Mouse (Mus musculus) CD4-positive, CD25-positive, alpha-beta regulatory T cell, adult 4 months (primary cell): ENCODE results near the gene Mccc2. TPM values are rescaled to one million over a fixed set of nuclear protein-coding genes. Genes with fewer than 3 reads are reported as not detected.
"Not testable (repeated sequence)": the region's sequence is repeated elsewhere in the genome, so short reads cannot be mapped to it uniquely, and the experiment has no call there.

Source experiments
- ATAC-seq: one replicate; pipeline ENCODE4 v1.8.0; 2017
- polyA plus RNA-seq, 2 experiments: library from polyadenylated mRNA; unstranded; fragments of 100-300 nt; shearing (Covaris generic); gene quantifications; one replicate each; pipeline ENCODE4 v1.2.1; 2017

The Mccc2 gene
- 10 to 100 TPM; 11.5 to 18.2 TPM for polyA plus RNA-seq

DNA sequence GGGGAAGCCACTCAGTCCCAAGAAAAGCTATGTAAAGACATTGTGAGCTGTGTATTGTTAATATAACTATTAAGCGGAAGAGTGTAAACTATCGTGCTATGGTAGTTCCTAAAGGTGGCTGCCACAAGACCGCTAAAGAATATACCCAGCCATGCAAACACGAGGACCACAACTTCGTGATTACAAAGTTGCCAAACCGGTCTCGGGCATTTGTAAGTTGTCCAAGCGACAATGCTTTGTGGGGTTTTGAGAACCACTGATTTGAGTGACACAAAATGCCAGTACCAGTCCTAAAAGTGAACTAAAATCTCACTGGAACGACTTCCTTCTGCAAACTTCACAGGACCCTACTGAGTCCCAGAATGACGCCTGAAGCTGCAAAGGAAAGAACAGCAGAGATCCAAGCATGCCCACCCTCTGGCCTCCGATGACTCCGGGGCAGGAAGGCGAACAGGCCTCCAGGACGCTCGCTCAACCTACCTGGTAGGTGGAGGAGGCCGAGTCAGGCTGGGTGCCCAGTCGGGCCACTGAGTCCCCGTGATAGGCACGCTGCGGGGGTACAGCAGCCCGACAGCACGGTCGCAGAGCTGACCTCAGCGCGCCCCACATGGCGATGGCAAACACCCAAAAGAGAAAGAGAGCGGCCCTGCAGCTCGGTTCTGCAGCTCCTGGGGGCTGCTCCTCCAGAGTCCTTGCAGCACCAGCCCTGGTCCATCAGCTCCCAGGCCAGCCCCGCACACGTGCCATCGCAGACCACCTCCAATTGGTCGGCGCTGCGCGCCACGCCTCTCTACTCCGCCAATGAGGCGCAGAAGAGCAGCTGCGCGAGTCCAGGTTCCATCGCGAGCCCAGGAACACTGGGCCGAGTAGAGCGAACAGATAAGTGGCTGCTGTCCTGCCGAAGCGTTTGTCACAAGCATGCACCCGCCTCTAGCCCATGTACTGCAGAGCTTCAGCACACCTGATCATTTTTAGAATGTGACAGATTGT lies at the start of gene Mccc2:
Gene Mccc2 (minus strand): TSS at position 734 of the 990 bp plus-strand sequence.
- ATAC-seq = peak; percentile 99

DNA sequence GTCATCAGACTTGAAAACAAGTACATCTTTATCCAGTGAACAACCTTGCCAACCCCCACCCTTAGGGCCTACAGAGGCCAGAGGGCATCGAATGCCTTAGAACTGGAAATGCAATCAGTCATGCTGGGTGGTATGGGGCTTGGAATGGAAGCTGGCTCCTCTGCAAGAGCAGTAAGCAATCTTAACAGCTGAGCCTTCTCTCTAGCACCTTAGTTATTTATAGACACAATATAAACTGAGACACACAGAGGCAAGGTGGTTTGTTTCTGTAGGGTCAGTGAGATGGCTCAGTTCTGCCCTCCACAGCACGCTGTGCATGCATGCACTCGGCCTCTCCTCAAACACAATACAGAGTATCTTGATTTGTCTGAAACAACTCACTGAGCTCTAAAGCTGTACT lies 48.5 kb upstream of the Mccc2 start:
- ATAC-seq = no peak

DNA sequence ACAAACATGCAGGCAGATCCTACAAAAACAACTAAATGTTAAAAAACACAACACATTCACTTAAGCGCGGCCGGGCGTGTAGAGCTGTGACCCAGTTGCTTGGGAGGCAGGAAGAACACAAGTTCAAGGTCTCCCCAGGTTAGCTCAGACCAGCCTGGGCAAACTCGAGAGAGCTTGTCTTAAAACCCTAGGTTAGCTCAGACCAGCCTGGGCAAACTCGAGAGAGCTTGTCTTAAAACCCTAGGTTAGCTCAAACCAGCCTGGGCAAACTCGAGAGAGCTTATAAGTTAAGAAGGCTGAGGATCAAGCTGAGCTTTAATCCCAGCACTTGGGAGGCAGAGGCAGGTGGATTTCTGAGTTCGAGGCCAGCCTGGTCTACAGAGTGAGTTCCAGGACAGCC lies 42.3 kb upstream of the Mccc2 start:
- ATAC-seq = not testable (repeated sequence)

DNA sequence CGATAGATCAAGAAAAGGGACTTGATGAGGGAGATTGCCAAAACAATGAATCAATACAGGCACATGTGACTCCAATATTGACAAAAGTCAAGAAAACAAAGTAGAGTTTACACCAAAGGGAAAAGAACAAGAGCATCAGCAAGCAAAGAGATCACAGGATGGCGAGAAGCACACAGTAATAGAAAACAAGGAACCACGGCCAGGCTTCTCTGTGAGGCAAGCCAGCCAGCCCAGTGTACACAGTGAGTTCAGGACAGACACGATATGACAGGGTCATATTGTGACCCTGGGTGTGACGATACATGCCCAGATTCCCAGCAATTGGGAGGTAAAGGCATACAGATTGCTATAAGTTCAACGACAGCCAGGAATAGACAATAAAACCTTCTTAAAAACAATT lies 10.6 kb upstream of the Mccc2 start:
- no peak for ATAC-seq

DNA sequence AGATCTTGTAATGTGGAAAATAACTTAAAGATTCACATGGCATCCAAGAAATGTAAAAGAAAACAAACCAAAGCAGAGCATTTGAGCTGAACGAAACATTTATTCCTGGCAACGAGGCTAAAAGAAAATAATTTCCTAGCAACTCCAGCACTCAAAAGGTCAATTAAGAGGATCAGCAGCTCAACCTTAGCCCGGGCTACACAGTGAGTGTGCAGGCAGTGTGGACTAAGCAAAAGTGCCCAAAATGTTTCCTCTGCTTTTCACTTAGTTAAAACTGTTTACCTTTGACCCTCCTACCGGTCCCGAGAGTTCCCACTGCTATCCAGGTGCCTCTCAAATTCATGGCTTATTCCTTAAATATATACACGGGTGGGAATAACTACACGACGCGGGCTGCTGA lies 1.5 kb upstream of the Mccc2 start:
- no peak for ATAC-seq

DNA sequence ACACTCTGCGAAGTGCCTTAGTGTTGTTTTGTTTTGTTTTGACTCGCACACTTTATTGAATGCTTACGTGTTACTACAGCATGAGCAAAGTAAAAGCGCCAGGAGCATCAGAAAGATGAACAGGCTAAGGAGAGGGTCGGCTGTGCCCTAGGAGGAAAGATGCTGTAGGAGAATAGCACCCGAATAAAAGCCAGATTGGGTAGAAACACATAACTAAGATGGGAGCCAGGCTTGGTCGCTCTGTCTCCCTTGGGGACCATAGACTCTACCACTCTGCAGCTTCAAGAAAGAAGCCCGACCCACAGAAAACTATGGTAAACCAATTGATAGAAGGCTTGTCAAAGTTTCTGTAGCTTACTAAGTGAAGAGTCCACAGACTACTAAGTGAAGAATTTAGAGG lies 498 bp upstream of the Mccc2 start:
- ATAC-seq = peak; percentile 6

DNA sequence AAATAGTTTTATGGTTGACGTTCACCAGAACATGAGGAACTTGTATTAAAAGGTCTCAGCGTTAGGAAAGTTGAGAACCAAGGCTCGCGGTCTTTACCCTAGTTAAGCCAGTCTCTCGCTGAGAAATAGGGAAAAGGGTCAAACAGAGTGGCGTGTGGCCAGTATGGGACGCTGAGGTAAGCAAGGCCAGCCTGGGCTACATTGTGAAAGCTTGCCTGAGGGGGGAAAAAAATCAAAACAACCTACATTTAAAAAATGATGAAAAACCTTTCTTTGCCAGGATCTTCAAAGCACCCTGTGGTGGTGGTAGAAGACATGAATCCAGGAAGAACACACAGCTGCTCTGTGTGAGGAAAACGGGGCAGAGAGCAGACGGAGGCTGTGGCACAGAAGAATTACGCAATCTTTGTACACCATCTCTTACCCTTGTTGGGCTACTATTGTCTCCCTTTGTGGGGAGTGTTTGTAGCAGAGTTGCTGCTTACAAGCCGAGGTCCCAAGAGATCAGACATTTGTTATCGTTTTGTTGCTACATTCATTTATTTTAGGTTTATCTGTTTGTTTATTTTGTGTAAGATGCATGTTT lies 9.4 kb downstream of the Mccc2 start:
- no peak for ATAC-seq

DNA sequence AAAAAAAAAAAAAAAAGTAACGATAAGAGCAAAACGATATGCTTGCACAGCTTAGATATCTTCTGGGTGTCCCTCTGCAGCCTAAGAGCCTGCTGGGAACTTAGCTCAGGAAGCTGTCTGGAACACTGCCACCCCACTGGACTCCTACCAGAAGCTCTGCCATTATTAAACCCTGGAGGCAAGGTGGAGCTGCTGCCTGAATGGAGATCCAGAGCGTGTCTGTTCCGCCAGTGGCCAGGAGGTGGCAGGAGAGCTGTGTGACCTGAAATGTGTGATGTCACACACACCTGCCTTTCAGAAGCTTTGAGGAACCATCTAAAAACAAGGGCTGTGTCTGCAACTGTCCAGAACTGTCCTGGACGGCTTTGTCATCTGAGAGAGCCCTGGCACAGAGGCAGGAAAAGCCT lies 13.6 kb downstream of the Mccc2 start:
- ATAC-seq = peak; percentile 97

DNA sequence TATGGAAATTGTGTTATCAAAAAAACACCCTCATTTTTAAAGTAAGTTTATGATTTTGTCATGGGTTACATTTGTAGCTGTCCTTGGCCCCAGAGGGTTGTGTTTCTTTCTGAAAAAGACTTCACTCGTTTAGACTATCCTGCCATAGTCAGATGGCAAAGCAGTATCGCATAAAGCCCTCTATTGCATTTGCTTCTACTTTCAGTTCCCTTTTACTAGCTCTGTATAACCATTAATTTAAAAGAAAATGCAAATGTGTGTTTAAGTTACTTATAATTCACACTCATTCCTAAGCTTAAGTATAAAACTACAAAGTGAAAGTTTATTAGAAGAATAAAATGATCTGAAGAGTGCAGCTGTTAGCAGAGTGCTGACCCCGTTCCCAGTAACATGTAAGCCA lies 16.4 kb downstream of the Mccc2 start:
- no peak for ATAC-seq

DNA sequence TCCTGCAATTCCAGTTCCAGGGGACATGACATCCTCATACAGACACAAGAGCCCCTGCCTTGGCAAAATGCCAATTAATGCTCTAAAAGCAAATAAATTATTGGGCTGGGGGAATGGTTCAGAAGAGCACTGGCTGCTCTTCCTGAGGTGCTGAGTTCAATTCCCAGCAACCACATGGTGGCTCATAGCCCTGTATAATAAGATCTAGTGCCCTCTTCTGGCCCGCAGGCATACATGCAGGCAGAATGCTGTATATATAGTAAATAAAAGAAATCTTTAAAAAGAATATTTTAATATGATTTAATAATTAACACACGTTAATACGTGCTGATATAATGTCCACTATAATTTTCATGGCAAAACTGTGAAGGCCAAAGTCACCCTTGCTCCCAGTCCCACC lies 17.3 kb downstream of the Mccc2 start:
- no peak for ATAC-seq

DNA sequence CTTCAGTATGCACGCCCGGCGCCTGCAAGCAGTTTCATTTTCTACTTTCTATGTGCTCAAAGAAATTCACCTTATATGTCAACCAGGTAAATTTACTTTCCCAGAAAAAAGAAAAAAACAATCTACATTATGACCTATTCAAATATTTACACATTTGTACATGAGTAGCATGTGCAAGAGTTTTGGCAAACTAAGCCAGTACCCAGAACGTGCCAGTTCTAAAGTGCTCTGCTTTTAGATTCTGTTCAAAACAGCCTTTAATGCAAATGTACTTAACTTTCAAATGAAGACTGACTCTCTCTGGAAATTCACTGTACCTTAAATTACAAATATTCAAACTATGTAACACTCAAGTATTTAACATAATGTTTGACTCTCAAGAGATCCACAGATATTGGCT lies 25.8 kb downstream of the Mccc2 start:
- no peak for ATAC-seq

DNA sequence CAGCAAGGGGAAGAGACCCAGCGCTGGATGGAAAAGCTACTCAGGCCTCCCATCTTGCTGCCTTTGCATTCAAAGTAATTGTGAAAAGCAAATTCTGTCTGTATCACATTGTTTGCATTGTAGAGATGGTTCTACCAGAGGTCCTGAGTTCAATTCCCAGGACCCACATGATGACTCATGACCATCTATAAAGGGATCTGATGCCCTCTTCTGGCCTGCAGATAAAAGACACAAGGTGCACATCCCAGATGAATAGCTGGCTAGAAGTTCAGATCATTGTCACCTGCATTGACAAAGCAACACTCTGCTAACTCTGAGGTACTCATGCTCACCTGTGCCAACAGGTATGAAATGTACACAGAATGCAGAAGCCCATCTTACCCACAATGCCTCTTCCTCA lies 32.1 kb downstream of the Mccc2 start:
- no peak for ATAC-seq

DNA sequence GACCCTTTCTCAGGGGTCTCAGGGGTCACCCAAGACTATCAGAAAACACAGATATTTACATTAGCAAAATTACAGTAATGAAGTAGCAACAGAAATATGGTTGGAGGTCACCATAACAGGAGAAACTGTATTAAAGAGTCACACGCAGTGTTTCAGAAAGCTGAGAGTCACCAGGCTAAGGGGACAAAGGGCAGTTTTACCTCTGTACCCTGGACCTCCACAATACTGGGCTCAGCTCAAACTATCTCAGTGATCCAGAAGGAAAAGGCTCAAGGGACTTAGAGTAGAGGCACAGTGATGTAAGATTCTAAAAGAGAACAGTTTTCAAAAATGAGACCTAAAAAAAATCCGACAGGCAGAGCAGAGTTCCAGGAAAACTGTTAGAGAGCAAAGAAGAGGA lies 36.0 kb downstream of the Mccc2 start:
- no peak for ATAC-seq

DNA sequence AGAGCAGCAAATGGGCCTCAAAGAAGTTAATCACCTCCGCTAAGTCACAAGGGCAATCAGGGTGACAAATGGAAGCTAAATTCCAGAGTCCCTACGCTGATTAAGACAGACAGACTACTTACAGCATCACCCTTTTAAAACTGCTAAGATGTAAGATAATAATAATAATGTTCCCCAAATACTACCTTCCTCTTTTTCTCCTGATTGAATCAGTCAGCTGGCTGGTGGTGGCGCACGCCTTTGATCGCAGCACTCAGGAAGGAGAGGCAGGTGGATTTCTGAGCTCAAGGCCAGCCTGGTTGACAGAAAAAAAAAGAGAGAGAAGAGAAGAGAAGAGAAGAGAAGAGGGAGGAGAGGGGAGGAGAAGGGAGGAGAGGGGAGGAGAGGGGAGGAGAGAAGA lies 45.4 kb downstream of the Mccc2 start:
- no peak for ATAC-seq

DNA sequence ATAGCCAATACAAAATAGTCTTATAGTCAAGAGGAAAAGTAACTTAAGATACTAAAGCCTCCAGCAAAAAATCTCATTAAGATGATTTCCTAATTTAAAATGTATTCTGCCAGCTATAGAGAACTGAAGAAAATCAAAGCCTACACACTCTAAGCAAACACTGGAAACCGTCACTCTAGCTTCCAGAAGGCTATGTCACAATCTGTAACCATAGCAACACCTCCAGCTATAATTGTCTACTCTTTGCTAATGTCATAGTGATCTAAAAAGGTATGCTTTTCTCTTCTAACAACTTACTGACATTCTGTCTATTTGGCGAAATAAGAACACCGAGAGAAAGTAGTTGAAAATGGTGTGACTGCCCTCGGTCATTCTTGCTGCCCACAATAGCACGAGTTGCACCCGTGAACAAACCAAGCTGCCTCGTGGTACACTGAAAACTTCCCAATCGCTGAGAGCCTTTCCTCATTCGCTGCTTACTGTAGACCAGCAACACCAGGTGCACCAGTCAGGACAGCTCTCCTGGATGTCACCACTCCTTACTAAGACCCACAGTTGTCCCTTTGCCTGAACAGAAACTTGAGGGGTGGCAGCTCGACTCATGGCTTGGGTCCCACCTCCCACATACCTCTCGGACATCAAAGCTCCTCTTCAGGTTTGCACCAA lies 48.3 kb downstream of the Mccc2 start:
- ATAC-seq = no peak

DNA sequence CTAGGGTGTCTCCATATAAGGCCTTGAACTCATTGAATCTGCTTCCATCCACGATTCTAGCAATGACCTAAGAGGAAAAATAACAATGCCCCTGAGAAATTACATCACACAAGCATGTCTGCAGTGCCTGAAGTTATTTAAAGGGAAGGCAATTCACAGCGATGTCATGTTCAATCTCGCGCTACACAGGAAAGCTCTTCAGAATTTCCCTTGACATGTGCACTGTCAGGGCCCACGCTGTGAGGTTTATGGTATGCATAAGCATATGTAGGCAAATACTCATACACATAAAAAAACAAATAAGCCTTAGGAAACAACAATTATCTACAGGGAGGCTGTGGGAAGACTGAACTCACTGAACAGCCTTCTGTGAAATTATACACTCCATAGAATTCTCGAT lies 51.6 kb downstream of the Mccc2 start:
- ATAC-seq = no peak

DNA sequence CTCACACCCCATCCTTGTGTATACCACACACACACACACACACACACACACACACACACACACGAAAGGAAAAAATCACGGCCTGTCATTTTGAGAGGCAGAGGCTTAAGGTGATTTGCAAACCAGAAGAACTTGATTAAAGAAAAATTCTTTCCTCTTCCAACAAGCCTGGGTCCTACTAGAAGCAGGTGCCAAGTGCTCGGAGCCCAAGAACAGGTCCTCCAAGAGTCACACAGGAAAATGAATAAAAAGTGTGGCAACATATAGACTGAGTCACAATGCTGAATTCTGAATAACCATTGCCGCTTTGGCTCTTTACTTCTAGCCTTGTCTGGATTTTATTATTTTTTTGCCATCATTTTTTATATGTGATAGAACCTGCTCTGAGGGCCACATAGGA lies 53.8 kb downstream of the Mccc2 start:
- no peak for ATAC-seq

DNA sequence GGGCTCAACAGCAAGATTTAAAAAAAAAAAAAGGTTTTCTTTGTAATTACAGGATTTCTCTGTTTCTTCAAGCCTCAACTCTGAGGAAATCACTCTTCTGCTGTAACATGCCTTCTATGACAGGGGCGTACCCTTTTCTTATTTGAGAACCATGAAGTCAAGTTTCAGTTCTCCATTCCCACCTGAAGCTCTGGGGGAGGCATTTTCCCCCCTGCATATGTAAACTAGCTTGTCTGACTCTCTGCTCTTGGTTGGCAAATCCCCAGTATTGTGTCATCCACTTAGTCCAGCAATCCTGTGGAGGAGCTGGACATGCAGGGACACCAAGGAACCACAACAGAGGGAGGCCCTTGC lies 59.9 kb downstream of the Mccc2 start:
- ATAC-seq = no peak

DNA sequence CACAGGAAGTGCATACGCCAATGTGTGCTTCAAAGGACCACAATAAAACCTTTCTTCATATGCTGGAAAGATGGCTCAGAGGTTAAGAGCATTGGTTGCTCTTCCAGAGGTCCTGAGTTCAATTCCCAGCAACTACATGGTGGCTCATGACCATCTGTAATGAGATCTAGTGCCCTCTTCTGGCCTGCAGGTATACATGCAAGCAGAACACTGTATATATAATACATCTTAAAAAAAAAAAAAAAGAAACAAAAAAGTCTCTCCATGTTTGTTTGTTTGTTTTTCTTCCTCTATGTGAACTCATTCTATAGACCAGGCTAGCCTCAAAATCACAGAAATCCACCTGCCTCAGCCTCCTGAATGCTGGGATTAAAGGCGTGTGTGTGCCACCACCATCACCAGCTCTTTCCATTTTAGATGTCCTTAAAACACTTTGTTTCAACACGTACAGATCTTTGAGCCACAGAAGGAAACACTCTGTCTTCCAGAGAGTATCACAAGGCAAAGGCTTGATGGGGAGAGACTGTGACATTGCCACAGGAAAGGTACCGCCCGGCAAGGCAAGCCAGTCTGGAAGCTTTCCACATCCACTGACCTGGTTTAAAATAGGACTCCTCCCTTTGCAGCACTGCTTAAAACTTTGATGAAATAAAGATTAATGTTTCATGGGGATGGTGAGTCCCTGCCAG lies 60.4 kb downstream of the Mccc2 start:
- no peak for ATAC-seq

DNA sequence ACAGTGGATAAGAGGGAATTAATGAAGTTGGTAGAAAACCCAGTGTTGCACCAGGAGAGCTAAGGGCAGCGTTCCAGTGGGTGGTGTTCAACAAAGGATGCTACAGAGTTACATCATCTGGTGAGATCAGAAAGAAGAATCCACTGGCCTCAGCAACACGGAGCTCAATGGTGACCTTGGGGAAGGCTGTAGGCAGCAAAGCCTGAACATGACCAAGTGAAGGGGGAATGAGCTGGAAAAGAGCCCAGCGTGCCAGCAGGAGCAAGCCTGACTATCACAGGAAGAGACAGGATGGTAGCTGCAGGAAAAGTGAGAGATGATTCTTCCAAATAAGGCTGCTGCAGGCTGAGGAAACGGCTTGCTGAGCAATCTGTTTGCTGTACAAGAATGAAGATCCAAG lies 68.0 kb downstream of the Mccc2 start:
- ATAC-seq = no peak

DNA sequence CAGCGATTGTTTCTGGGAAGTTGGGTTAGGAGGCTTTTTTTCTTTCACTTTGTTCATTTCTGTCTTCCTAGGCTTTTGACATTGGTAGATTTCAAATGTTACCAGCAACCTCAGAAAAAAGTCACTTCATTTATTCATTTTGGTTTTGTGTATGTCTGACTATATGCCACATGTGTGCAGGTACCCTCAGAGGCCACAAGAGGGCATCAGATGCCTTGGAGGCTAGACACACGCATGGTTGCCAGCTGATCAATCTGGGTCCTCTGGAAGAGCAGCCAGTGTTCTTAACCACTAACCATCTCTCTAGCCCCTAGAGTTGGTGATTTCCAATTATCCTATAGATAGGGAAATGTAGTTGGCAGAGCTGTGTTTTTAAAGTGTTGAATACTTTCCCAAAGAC lies 71.9 kb downstream of the Mccc2 start:
- ATAC-seq = no peak

DNA sequence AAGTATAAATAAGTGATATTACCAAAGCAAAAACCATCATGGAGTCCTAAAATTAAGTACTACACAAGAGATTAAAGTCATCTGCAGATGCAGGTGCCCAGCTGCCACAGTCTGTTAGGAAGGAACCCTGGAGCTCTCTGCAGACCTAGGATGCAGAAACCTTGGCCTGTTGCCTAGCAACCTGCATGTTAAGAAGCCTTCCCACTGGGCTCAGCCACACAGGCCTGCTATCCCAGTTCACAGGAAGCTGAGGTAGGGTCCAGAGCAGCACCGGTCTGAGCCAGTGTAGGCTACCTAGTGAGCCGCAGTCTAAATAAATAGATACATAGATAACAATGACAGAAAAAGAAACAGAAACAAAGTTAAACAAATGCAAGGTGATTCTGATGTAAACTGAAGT lies 74.8 kb downstream of the Mccc2 start:
- no peak for ATAC-seq

DNA sequence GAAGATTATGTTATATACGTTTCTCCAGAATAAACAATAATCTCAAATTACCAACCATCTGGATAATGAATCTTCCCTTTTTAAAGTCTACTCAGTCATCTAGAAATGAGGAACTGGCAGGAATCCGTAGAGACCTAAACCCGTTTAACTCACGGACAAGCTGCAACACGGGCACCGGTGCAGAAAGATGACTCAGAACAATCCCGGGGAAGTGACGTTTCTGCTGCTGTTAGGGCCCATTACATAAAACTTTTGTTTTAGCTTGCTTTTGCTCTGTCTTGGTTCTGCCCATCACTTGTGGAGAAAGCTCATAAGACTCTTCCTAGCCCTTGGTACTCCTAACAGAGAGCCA lies 76.1 kb downstream of the Mccc2 start:
- no peak for ATAC-seq
